Mouse (Mus musculus): ENCODE data around the gene Tnnt1. TPM values are rescaled to one million over a fixed set of nuclear protein-coding genes. Genes with fewer than 3 reads are reported as not detected.

Gene Tnnt1
- polyA plus RNA-seq, 1 experiment from 2014 or later: 11.1 TPM

- no peak overlapping the region for H3K9ac ChIP-seq (replicated peaks)
- WGBS: 91% methylated on average over 12 of the region's 12 CpGs
- no peaks in the 10 kb centered on the region for H3K9me3 ChIP-seq
- peaks cover 16% of the 10 kb centered on the region; the same call in 1 of the 2 replicates for H3K27me3 ChIP-seq
- peaks cover 66% of the 10 kb centered on the region for H3K36me3 ChIP-seq
- ATAC-seq (ENCODE audit: low FRiP score, low read depth): no peak
- no peak overlapping the region for H3K4me3 ChIP-seq
- H3K27ac ChIP-seq (replicated peaks): no peak overlapping the region
- no peak overlapping the region for H3K4me2 ChIP-seq (replicated peaks)
- peaks cover 18% of the 10 kb centered on the region for H3K4me1 ChIP-seq
Measured at GRCm38 (mm10) chr7:4482281-4482680, 33.9 kb downstream of the Tnnt1 start.

DNA sequence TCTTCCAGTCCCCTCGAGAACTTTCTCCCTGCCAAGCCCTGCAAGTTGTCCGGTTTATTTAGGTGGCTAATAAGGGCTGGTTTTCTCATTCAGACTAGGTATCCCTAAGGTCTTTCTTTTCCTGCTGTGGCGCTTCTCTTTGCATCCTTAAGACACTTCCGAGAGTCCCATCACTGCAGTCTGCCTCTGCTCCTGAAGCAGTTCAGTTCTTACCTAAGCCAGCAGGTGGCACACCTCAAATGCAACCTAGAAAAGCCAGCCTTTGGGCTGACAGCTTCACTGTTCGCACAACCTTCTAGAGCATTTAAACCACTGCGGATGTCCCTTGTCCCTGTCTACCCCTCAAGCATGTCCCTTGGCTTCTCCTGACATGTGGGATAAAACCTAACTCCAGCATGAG, 36.5 kb downstream of the Tnnt1 start:
- H3K4me2 ChIP-seq (replicated peaks): no peak overlapping the region
- 28% methylated on average over 6 of the region's 6 CpGs for WGBS

DNA sequence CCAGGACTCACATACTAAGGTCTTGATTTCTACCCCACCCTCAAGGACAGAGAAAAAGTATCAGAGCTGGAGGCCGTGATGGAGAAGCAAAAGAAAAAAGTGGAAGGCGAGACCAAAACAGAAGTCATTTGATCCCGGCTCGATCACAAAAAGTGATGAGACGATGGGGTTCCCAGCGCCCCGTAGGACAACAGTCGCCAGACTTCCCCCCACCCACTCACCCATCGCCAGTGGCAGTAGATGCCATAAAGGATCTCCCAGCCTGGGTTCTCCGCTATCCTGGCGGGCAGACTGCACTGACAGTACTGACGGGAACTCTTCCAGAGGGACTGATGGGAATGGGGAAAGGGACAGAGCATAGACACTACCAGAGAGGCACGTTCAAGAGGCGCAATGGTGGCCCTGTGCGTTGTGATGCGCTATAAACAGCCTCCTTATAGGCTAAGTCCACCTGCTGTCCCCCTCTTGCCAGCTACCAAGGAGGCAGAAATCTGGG, 37.3 kb downstream of the Tnnt1 start:
- peak; percentile 7 for ATAC-seq (ENCODE audit: low FRiP score, low read depth)
- peak overlapping the region; percentile 51 for H3K4me3 ChIP-seq
- H3K4me2 ChIP-seq (replicated peaks): peak overlapping the region; percentile 78
- peaks cover 32% of the 10 kb centered on the region for H3K36me3 ChIP-seq
- peak overlapping the region; percentile 87 for H3K27ac ChIP-seq (replicated peaks)
- peak overlapping the region; percentile 58 for H3K9ac ChIP-seq (replicated peaks)
- 1% methylated on average over 16 of the region's 16 CpGs for WGBS
- no peaks in the 10 kb centered on the region for H3K9me3 ChIP-seq
- peaks cover 18% of the 10 kb centered on the region for H3K4me1 ChIP-seq
- peaks cover 45% of the 10 kb centered on the region for H3K27me3 ChIP-seq

More for the DNA sequence above, 36.5 kb downstream of the Tnnt1 start:
- H3K27me3 ChIP-seq: peaks cover 37% of the 10 kb centered on the region
- H3K9me3 ChIP-seq: no peaks in the 10 kb centered on the region
- H3K4me1 ChIP-seq: peaks cover 18% of the 10 kb centered on the region
- H3K27ac ChIP-seq (replicated peaks): no peak overlapping the region
- ATAC-seq (ENCODE audit: low FRiP score, low read depth): no peak
- H3K4me3 ChIP-seq: no peak overlapping the region
- peaks cover 40% of the 10 kb centered on the region for H3K36me3 ChIP-seq
- H3K9ac ChIP-seq (replicated peaks): no peak overlapping the region

GRCm38 (mm10) chr7:4478021-4478795, 38.0 kb downstream of the Tnnt1 start:
- peaks cover 18% of the 10 kb centered on the region for H3K4me1 ChIP-seq
- under 1% methylated on average over 39 of the region's 39 CpGs for WGBS

GRCm38 (mm10) chr7:4473940-4474339, 42.2 kb downstream of the Tnnt1 start:
- Histone ChIP-seq H3K4me3 (no peak overlapping the region), H3K9ac (replicated peaks) (no peak overlapping the region), H3K27me3 (peaks cover 82% of the 10 kb centered on the region), H3K9me3 (no peaks in the 10 kb centered on the region), H3K4me2 (replicated peaks) (no peak overlapping the region), H3K36me3 (no peaks in the 10 kb centered on the region), H3K4me1 (peaks cover 12% of the 10 kb centered on the region), H3K27ac (replicated peaks) (no peak overlapping the region)
- ATAC-seq (ENCODE audit: low FRiP score, low read depth): no peak
- WGBS: 16% methylated on average over 19 of the region's 19 CpGs

More at GRCm38 (mm10) chr7:4478021-4478795, 38.0 kb downstream of the Tnnt1 start:
- H3K9me3 ChIP-seq: no peaks in the 10 kb centered on the region
- peak overlapping the region; percentile 68 for H3K9ac ChIP-seq (replicated peaks)
- peaks cover 25% of the 10 kb centered on the region for H3K36me3 ChIP-seq
- peak; percentile 99 for ATAC-seq (ENCODE audit: low FRiP score, low read depth)
- peak overlapping the region; percentile 78 for H3K4me2 ChIP-seq (replicated peaks)
- H3K4me3 ChIP-seq: peak overlapping the region; percentile 51
- H3K27me3 ChIP-seq: peaks cover 51% of the 10 kb centered on the region
- peak overlapping the region; percentile 87 for H3K27ac ChIP-seq (replicated peaks)

DNA sequence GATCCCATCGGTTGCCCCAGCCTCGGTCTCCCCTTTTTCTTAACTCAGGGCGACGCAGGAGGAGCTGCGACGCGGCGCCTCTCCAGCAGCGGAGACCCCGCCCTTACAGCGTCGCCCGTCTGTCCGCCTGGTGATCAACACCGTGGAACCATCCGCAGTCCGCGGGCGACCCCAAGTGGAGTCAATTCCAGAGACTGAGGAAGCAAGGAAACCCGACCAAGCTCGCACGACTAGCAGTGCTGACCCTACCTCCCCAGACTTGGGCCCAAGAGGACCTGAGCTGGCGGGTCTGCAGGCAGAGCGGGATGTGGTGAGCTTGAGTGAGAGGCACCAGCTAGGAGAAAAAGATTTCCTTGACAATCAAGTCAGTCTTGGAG, 45.0 kb downstream of the Tnnt1 start:
- Histone ChIP-seq H3K27ac (replicated peaks) (no peak overlapping the region), H3K9ac (replicated peaks) (no peak overlapping the region), H3K4me1 (no peaks in the 10 kb centered on the region; the same call in 1 of the 2 replicates), H3K4me3 (peak overlapping the region; percentile 38), H3K36me3 (no peaks in the 10 kb centered on the region), H3K27me3 (peaks cover 77% of the 10 kb centered on the region), H3K9me3 (no peaks in the 10 kb centered on the region), H3K4me2 (replicated peaks) (peak overlapping the region; percentile 55)
- peak; percentile 83 for ATAC-seq (ENCODE audit: low FRiP score, low read depth)
- 1% methylated on average over 24 of the region's 24 CpGs for WGBS

DNA sequence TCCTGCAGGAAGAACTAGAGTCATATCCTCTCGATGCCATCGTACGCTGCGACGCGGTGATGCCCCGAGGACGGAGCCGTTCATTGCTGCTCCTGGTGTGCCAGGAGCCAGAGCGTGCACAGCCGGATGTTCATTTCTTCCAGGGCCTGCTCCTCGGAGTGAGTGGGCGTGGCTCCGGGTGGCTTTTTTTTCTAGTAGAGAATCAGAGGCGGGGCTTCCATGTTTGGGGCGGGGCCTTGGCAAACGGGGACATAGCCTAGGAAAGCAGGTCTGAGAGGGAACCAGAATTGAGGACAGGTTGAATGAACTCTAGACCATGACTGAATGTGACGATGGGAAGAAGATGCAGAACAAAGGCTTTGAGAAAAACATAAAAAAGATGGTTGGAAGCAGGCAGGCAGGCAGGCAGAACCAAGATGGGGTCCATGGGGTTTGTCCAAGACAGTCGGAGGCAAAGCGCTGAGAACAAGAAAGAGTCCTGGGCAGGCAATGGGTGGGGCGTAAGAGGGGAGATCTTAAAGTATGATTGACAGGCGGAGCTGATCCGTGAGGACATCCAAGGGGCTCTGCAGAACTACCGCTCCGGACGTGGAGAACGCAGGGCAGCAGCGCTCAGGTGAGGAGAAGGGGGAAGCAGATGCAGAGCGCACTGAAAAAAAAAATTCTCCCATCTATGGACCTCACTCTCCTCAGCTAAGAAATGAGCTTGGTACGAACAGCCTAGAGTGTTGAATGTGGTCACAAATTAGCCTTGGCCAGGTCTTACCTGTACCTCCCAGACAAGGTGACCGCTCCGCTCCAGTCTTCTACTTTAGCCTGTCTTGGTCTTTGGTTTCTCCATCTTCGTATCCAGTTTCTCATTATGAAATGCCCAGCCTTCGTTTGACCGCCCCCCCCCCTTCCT, 45.7 kb downstream of the Tnnt1 start:
- no peak overlapping the region for H3K27ac ChIP-seq (replicated peaks)
- H3K9ac ChIP-seq (replicated peaks): peak overlapping the region; percentile 20
- peak; percentile 72 for ATAC-seq (ENCODE audit: low FRiP score, low read depth)
- no peaks in the 10 kb centered on the region for H3K36me3 ChIP-seq
- no peaks in the 10 kb centered on the region; the same call in 1 of the 2 replicates for H3K4me1 ChIP-seq
- H3K4me2 ChIP-seq (replicated peaks): peak overlapping the region; percentile 55
- H3K4me3 ChIP-seq: peak overlapping the region; percentile 38
- H3K9me3 ChIP-seq: no peaks in the 10 kb centered on the region
- 3% methylated on average over 35 of the region's 35 CpGs for WGBS
- peaks cover 71% of the 10 kb centered on the region for H3K27me3 ChIP-seq

GRCm38 (mm10) chr7:4467801-4468200, 48.4 kb downstream of the Tnnt1 start:
- H3K4me3 ChIP-seq: no peak overlapping the region
- H3K36me3 ChIP-seq: no peaks in the 10 kb centered on the region
- no peak overlapping the region for H3K9ac ChIP-seq (replicated peaks)
- no peak overlapping the region for H3K4me2 ChIP-seq (replicated peaks)
- H3K27ac ChIP-seq (replicated peaks): no peak overlapping the region
- ATAC-seq (ENCODE audit: low FRiP score, low read depth): no peak
- 74% methylated on average over 3 of the region's 3 CpGs for WGBS
- H3K27me3 ChIP-seq: peaks cover 49% of the 10 kb centered on the region
- no peaks in the 10 kb centered on the region; the same call in 1 of the 2 replicates for H3K4me1 ChIP-seq
- H3K9me3 ChIP-seq: no peaks in the 10 kb centered on the region

- WGBS: 10% methylated on average over 12 of the region's 12 CpGs
Measured at GRCm38 (mm10) chr7:4464194-4464824, 51.9 kb downstream of the Tnnt1 start.

DNA sequence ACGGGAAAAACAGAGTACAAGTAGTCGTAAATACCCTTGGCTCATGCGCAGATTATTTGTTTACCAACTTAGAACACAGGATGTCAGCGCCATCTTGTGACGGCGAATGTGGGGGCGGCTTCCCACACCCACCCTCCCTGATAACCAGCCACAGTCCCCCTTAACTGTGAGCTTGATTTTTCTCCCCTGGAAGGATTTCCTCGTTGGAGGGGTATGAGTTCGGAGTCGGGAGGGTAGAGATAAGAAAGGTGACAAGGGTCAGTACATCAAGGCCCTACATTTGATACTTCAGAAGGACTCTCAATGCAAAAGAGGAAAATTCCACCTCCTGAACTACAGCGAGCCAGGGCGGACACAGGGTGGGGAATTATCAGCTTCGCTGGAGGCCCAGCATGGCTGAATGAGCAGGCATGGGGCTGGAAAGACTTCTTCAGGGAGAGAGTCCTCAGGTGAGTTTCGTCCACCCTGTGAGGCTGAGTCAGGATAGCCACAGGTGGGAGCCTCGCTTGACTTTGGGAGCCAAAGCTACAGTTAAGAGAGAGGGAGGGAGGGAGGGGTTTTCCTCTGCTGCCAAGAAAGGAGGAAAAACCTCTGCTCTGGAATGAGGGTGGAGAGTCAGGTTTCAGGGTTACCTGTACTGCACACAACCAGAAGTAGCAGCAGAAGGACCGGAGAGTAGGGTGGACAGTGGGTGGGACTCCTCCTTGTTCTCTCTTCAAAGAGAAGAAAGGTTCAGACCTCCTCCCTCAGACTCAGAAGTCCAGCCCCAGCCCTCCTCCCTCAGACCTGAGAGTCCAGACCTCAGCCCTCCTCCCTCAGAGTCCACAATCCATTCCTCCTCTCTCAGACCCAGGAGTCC, 55.4 kb downstream of the Tnnt1 start, which contains the start of gene Eps8l1:
Eps8l1 (plus strand) TSS at position 99 of the 859 bp plus-strand sequence.
- H3K27ac ChIP-seq (replicated peaks): no peak within 1 kb of the TSS
- peak within 1 kb of the TSS; percentile 10; the same call in 1 of the 2 replicates for H3K4me3 ChIP-seq
- H3K9me3 ChIP-seq: no peaks in the 10 kb centered on the region
- peak within 1 kb of the TSS; percentile 34 for H3K4me2 ChIP-seq (replicated peaks)
- no peaks in the 10 kb centered on the region for H3K36me3 ChIP-seq
- 0 out of 2 replicates have a peak, but pooled peaks have one; percentile 27 for ATAC-seq (ENCODE audit: low FRiP score, low read depth)
- no peaks in the 10 kb centered on the region for H3K4me1 ChIP-seq
- H3K27me3 ChIP-seq: peaks cover 6% of the 10 kb centered on the region; the same call in 1 of the 2 replicates
- WGBS: 69% methylated on average over 13 of the region's 16 CpGs
- no peak within 1 kb of the TSS for H3K9ac ChIP-seq (replicated peaks)

More at GRCm38 (mm10) chr7:4464194-4464824, 51.9 kb downstream of the Tnnt1 start:
- H3K4me3 ChIP-seq: no peak overlapping the region
- H3K9me3 ChIP-seq: no peaks in the 10 kb centered on the region
- H3K27ac ChIP-seq (replicated peaks): no peak overlapping the region
- ATAC-seq (ENCODE audit: low FRiP score, low read depth): no peak
- peaks cover 14% of the 10 kb centered on the region for H3K27me3 ChIP-seq
- no peaks in the 10 kb centered on the region for H3K36me3 ChIP-seq
- no peak overlapping the region for H3K9ac ChIP-seq (replicated peaks)
- H3K4me2 ChIP-seq (replicated peaks): no peak overlapping the region
- no peaks in the 10 kb centered on the region for H3K4me1 ChIP-seq
